Mouse (Mus musculus) bone marrow macrophage, adult 2 months (primary cell): ENCODE data around the gene Sh3pxd2a. TPM values are rescaled to one million over a fixed set of nuclear protein-coding genes. Genes with fewer than 3 reads are reported as not detected.
A peak's percentile ranks its signal among the peaks of the same experiment; 100 is the strongest.

Experiments
- H3K27ac ChIP-seq: 2 replicates; pipeline ENCODE4 v1.5.1; 2012; ENCODE audit warnings: low read depth, low read length; ENCODE audit not compliant: insufficient read depth
- H3K4me1 ChIP-seq: 2 replicates; pipeline ENCODE4 v1.6.1; 2012; ENCODE audit warnings: low read length; ENCODE audit not compliant: control insufficient read depth, insufficient read depth
- H3K4me3 ChIP-seq: 2 replicates; pipeline ENCODE4 v1.5.1; 2012; ENCODE audit warnings: mild to moderate bottlenecking, low read length, moderate library complexity; ENCODE audit not compliant: insufficient read depth
- CTCF ChIP-seq: IDR thresholded peaks from 2 replicates; pipeline ENCODE4 v1.5.1; 2012; ENCODE audit warnings: low read depth, mild to moderate bottlenecking, low read length, moderate library complexity
- POLR2A ChIP-seq: IDR thresholded peaks from 2 replicates; pipeline ENCODE4 v1.6.1; 2012; ENCODE audit warnings: mild to moderate bottlenecking, low read depth, low read length, borderline replicate concordance
- polyA plus RNA-seq: library from polyadenylated mRNA; stranded (reverse); fragments of >200 nt; gene quantifications from 2 replicates; pipeline ENCODE4 v1.2.4, GENCODE M21; 2012; ENCODE audit not compliant: missing spikeins, insufficient read depth, insufficient read length

The Sh3pxd2a gene
- polyA plus RNA-seq, 1 experiment = 12.7 TPM

- TF ChIP-seq CTCF (no peak), POLR2A (no peak)
- no peak overlapping the region for H3K4me3 ChIP-seq
- no peak overlapping the region for H3K27ac ChIP-seq
- peaks cover 49% of the 10 kb centered on the region for H3K4me1 ChIP-seq
Measured at GRCm38 (mm10) chr19:47440967-47441366, 23.2 kb downstream of the Sh3pxd2a start.

GRCm38 (mm10) chr19:47440435-47440803 is 23.8 kb downstream of the Sh3pxd2a start:
- peaks cover 46% of the 10 kb centered on the region for H3K4me1 ChIP-seq
- TF ChIP-seq CTCF (no peak), POLR2A (no peak)

GRCm38 (mm10) chr19:47439726-47440434 is 24.3 kb downstream of the Sh3pxd2a start:
- H3K4me1 ChIP-seq = peaks cover 42% of the 10 kb centered on the region
- H3K27ac ChIP-seq = peak overlapping the region; percentile 53
- TF ChIP-seq POLR2A = no peak
- no peak overlapping the region for H3K4me3 ChIP-seq

More at GRCm38 (mm10) chr19:47440435-47440803, 23.8 kb downstream of the Sh3pxd2a start:
- Histone ChIP-seq H3K4me3 (no peak overlapping the region), H3K27ac (peak overlapping the region; percentile 53)

- TF ChIP-seq POLR2A = no peak
- no peak overlapping the region for H3K27ac ChIP-seq
- H3K4me3 ChIP-seq = no peak overlapping the region
- peaks cover 43% of the 10 kb centered on the region for H3K4me1 ChIP-seq
Measured at GRCm38 (mm10) chr19:47438445-47438844, 25.8 kb downstream of the Sh3pxd2a start.

- Histone ChIP-seq H3K27ac (no peak overlapping the region), H3K4me1 (peaks cover 42% of the 10 kb centered on the region)
- TF ChIP-seq CTCF (no peak), POLR2A (no peak)
Measured at GRCm38 (mm10) chr19:47437040-47437439, 27.2 kb downstream of the Sh3pxd2a start.

GRCm38 (mm10) chr19:47436236-47436635 is 28.0 kb downstream of the Sh3pxd2a start:
- Histone ChIP-seq H3K27ac (no peak overlapping the region), H3K4me1 (peaks cover 42% of the 10 kb centered on the region), H3K4me3 (no peak overlapping the region)
- TF ChIP-seq CTCF (no peak), POLR2A (no peak)

More at GRCm38 (mm10) chr19:47437040-47437439, 27.2 kb downstream of the Sh3pxd2a start:
- no peak overlapping the region for H3K4me3 ChIP-seq

GRCm38 (mm10) chr19:47434655-47435054 is 29.5 kb downstream of the Sh3pxd2a start:
- peaks cover 31% of the 10 kb centered on the region for H3K4me1 ChIP-seq

GRCm38 (mm10) chr19:47432339-47432738 is 31.9 kb downstream of the Sh3pxd2a start:
- TF ChIP-seq CTCF (no peak), POLR2A (no peak)
- Histone ChIP-seq H3K4me1 (peaks cover 28% of the 10 kb centered on the region), H3K27ac (peak overlapping the region; percentile 81), H3K4me3 (peak overlapping the region; percentile 21; the same call in 1 of the 2 replicates)

More at GRCm38 (mm10) chr19:47434655-47435054, 29.5 kb downstream of the Sh3pxd2a start:
- no peak overlapping the region for H3K27ac ChIP-seq
- TF ChIP-seq POLR2A (no peak), CTCF (no peak)
- no peak overlapping the region for H3K4me3 ChIP-seq

GRCm38 (mm10) chr19:47431189-47431931 is 32.8 kb downstream of the Sh3pxd2a start:
- no peak for TF ChIP-seq POLR2A
- TF ChIP-seq CTCF = no peak
- Histone ChIP-seq H3K4me1 (peaks cover 28% of the 10 kb centered on the region), H3K4me3 (no peak overlapping the region), H3K27ac (no peak overlapping the region)

- no peak overlapping the region for H3K4me3 ChIP-seq
- no peak overlapping the region for H3K27ac ChIP-seq
- H3K4me1 ChIP-seq = peaks cover 23% of the 10 kb centered on the region
- TF ChIP-seq CTCF (no peak), POLR2A (no peak)
Measured at GRCm38 (mm10) chr19:47430160-47430559, 34.0 kb downstream of the Sh3pxd2a start.
